Mouse (Mus musculus) testis, adult 2 months (tissue): ENCODE data around the gene Myocd.

Source experiments
- CTCF ChIP-seq: fragments of 200-500 bp; IDR thresholded peaks from 2 replicates; pipeline ENCODE4 v1.5.1; 2012; ENCODE audit warnings: low read depth, mild to moderate bottlenecking, inconsistent platforms, low read length, moderate library complexity; ENCODE audit not compliant: control insufficient read depth, insufficient read depth, insufficient replicate concordance
- POLR2A ChIP-seq: fragments of 200-500 bp; IDR thresholded peaks from 2 replicates; pipeline ENCODE4 v1.6.1; 2012; ENCODE audit warnings: low read depth, mild to moderate bottlenecking, inconsistent platforms, low read length, moderate library complexity; ENCODE audit not compliant: control insufficient read depth

DNA sequence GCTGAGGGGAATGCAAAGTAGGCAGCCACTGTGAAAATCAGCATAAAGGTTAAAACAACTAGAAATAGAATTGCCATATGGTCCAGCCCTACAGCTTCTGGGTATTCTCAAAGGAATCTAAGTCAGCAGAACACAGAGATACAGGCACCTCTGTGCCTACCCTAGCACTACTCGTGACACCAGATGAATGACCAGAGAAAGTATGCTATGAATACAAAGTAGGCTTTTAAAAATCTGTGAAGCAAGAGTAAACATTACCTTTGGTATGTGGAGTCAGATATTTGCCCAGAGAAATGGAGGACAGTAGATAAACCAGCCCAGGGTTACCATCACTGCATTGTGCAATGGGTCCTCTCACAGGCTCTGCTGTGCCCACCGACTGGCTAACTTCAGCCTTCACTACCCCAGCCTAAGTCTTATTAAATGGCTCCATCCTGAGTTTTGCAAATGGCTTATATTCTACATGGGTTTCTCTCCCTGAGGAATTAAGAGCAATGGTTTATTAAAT, 132.6 kb downstream of the Myocd start:
- TF ChIP-seq CTCF: no peak
- no peak for TF ChIP-seq POLR2A
